ENCODE assay signal across 13 mouse cellular contexts in genomic region chr1:81927721-81928120, GRCm38 (mm10).
"Had no signal": no experiment of that assay in that cellular context is flagged by ENCODE, and none has a peak within 500 bp of the region (broad histone marks: within the 10 kb centered on the region; RNA-seq: fewer than 3 reads in every experiment).

No protein-coding gene starts in this region.

- H3K4me2 ChIP-seq: liver, embryonic 12.5 days; lung, embryonic 15.5 days; midbrain, embryonic 12.5 days; neural tube, embryonic 13.5 days had no signal

- H3K27me3 ChIP-seq: liver, embryonic 12.5 days; lung, embryonic 15.5 days; midbrain, embryonic 12.5 days; neural tube, embryonic 13.5 days had no signal

- H3K4me1 ChIP-seq: limb, embryonic 10.5 days; liver, embryonic 12.5 days; lung, embryonic 15.5 days; midbrain, embryonic 12.5 days; neural tube, embryonic 13.5 days had no signal

- DNase-seq: kidney, postnatal 25 days; lung, postnatal 14 days; retina, postnatal 1 day; right cerebral cortex, postnatal 4 days; thymus, postnatal 4 days had no signal

- H3K9ac ChIP-seq: liver, embryonic 12.5 days; lung, embryonic 15.5 days; midbrain, embryonic 12.5 days; neural tube, embryonic 13.5 days had no signal

- H3K36me3 ChIP-seq: limb, embryonic 10.5 days; liver, embryonic 12.5 days; lung, embryonic 15.5 days; midbrain, embryonic 12.5 days; neural tube, embryonic 13.5 days had no signal

- H3K27ac ChIP-seq: left cerebral cortex, adult 2 months; limb, embryonic 10.5 days; liver, embryonic 12.5 days; lung, embryonic 15.5 days; midbrain, embryonic 12.5 days; neural tube, embryonic 13.5 days; stomach, postnatal 0 days had no signal

- H3K9me3 ChIP-seq: limb, embryonic 10.5 days; liver, embryonic 12.5 days; lung, embryonic 15.5 days; midbrain, embryonic 12.5 days; neural tube, embryonic 13.5 days had no signal

- ATAC-seq: liver, embryonic 12.5 days; midbrain, embryonic 16.5 days had no signal

- H3K4me3 ChIP-seq: left cerebral cortex, adult 2 months; limb, embryonic 10.5 days; liver, embryonic 12.5 days; lung, embryonic 15.5 days; midbrain, embryonic 12.5 days; neural tube, embryonic 13.5 days had no signal
